Mouse (Mus musculus) embryonic facial prominence, embryonic 13.5 days (tissue): ENCODE measurements around the gene Psmd5. TPM values are rescaled to one million over a fixed set of nuclear protein-coding genes. Genes with fewer than 3 reads are reported as not detected.
A peak's percentile ranks its signal among the peaks of the same experiment; 100 is the strongest.

ENCODE experiments used
- ATAC-seq: fragments of 200-750 bp; cut with Nextera tagmentation; 2 replicates; pipeline ENCODE4 v1.8.0; 2017; ENCODE audit warnings: low read depth; ENCODE audit not compliant: insufficient number of reproducible peaks, insufficient read depth, low FRiP score, low TSS enrichment
- H3K27ac ChIP-seq: fragments of 300-500 bp; sonication (generic); 2 replicates; pipeline ENCODE4 v1.5.1; 2015; ENCODE audit warnings: moderate library complexity, mild to moderate bottlenecking, inconsistent platforms
- H3K27me3 ChIP-seq: fragments of 300-500 bp; sonication (generic); 2 replicates; pipeline ENCODE4 v1.6.1; 2015; ENCODE audit warnings: mild to moderate bottlenecking, inconsistent platforms
- H3K36me3 ChIP-seq: fragments of 300-500 bp; sonication (generic); 2 replicates; pipeline ENCODE4 v1.6.1; 2015; ENCODE audit warnings: mild to moderate bottlenecking, inconsistent platforms
- H3K4me1 ChIP-seq: fragments of 300-500 bp; sonication (generic); 2 replicates; pipeline ENCODE4 v1.6.1; 2015; ENCODE audit warnings: inconsistent platforms
- H3K4me2 ChIP-seq: fragments of 300-500 bp; sonication (generic); 2 replicates; pipeline ENCODE4 v1.6.1; 2015; ENCODE audit warnings: moderate library complexity, mild to moderate bottlenecking, inconsistent platforms
- H3K4me3 ChIP-seq: fragments of 300-500 bp; sonication (generic); 2 replicates; pipeline ENCODE4 v1.5.1; 2015; ENCODE audit warnings: mild to moderate bottlenecking, inconsistent platforms
- H3K9ac ChIP-seq: fragments of 300-500 bp; sonication (generic); 2 replicates; pipeline ENCODE4 v1.6.1; 2015; ENCODE audit warnings: mild to moderate bottlenecking, inconsistent platforms
- H3K9me3 ChIP-seq: fragments of 300-500 bp; sonication (generic); 2 replicates; pipeline ENCODE4 v1.6.1; 2016; ENCODE audit warnings: inconsistent platforms
- WGBS: fragments of 180-500 bp; shearing (Covaris S2); methylation state at CpG from one replicate; pipeline ENCODE4 v1.1.7; 2015; ENCODE audit warnings: mixed read lengths; 5-methylcytosine and 5-hydroxymethylcytosine counted together
- polyA plus RNA-seq: library from polyadenylated mRNA; unstranded; fragments of >200 nt; fragmentation: Nextera tagmentation; extraction: Ambion mirVana; gene quantifications from 2 replicates; pipeline ENCODE4 v1.2.1, GENCODE M21; 2015

Psmd5 gene
- polyA plus RNA-seq = 96.4 and 101 TPM in 2 replicates

DNA sequence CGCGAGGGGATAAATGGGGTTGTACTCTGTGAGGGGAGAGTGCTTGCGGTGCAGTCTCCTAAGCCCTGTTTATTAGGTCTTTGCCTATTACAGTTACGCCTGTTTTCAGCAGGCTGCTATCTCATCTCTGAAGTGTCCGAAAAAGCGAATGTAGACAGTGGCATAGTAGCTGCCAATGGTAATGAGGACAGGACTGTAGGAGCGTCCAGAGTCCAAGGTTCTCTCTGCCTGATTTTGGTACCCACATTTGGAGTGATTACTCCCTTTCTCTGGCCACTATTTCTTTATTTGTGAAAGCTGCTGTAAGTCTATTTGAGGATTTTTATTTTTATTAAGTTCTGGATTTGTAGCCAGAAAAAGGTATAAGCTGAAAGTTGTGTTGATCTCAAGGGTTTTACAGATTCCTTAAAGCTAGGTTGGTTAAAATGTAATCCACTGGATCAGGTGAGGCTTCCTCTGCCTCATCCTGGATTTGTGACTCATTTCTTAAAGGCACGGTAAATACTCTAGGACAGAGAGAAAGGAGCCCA, at the start of gene Psmd5:
Gene Psmd5 (minus strand): TSS at position 153 of the 530 bp plus-strand sequence.
- no peaks in the 10 kb centered on the region for H3K9me3 ChIP-seq
- H3K4me1 ChIP-seq = peaks cover 11% of the 10 kb centered on the region
- no peaks in the 10 kb centered on the region for H3K36me3 ChIP-seq
- H3K9ac ChIP-seq = peak within 1 kb of the TSS; percentile 41; the same call in 1 of the 2 replicates
- peak within 1 kb of the TSS; percentile 9; the same call in 1 of the 2 replicates for H3K4me3 ChIP-seq
- H3K27ac ChIP-seq = no peak within 1 kb of the TSS
- 15% methylated on average over 8 of the region's 8 CpGs for WGBS
- ATAC-seq = no peak
- peaks cover 58% of the 10 kb centered on the region for H3K27me3 ChIP-seq
- peak within 1 kb of the TSS; percentile 39 for H3K4me2 ChIP-seq

GRCm38 (mm10) chr2:34922729-34923128, 48.0 kb upstream of the Psmd5 start:
- Histone ChIP-seq H3K4me2 (no peak overlapping the region), H3K27ac (no peak overlapping the region), H3K36me3 (no peaks in the 10 kb centered on the region), H3K4me3 (no peak overlapping the region), H3K4me1 (peaks cover 8% of the 10 kb centered on the region; the same call in 1 of the 2 replicates), H3K9me3 (no peaks in the 10 kb centered on the region), H3K27me3 (no peaks in the 10 kb centered on the region), H3K9ac (no peak overlapping the region)
- WGBS = 15% methylated on average over 2 of the region's 2 CpGs
- no peak for ATAC-seq

DNA sequence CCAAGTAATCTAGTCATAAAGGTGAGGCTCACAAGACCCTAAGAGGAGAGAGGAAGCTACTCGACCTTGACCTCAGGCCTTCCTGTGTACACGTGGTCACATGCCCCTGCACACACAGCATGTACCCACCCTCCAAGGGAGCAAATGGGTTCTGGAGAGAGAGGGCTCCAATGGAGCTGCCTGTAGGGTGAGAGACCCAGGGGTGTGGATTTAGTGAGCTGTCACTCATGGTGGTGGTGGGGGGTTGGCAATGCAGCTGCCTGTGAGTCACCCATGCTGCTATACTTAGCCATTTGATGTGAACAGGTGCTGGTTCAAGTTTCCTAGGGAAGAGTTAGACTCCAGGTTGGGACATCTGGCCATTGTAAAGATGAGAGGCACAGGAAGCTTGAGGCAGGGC, 45.4 kb upstream of the Psmd5 start:
- 40% methylated on average over 2 of the region's 2 CpGs for WGBS

GRCm38 (mm10) chr2:34915103-34915502, 40.3 kb upstream of the Psmd5 start:
- 46% methylated on average over 2 of the region's 2 CpGs for WGBS
- H3K27me3 ChIP-seq = peaks cover 55% of the 10 kb centered on the region
- ATAC-seq = no peak

More for the DNA sequence above, 45.4 kb upstream of the Psmd5 start:
- Histone ChIP-seq H3K4me3 (no peak overlapping the region), H3K9me3 (no peaks in the 10 kb centered on the region), H3K27ac (no peak overlapping the region), H3K36me3 (no peaks in the 10 kb centered on the region), H3K27me3 (peaks cover 10% of the 10 kb centered on the region), H3K4me2 (no peak overlapping the region), H3K4me1 (peaks cover 4% of the 10 kb centered on the region; the same call in 1 of the 2 replicates), H3K9ac (no peak overlapping the region)
- ATAC-seq = no peak

DNA sequence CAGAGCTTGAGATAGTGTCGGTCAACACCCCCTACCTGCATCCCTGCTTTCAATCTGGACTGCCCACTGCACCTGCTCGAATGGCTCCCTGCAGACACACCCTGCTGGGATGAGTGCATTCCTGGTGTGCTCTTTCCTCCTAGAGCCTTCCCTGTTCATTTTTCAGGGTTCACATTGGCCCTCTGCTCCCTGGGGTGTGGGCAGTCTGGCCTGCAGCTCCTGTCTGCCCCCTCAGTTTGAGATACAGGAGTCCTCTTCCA, 40.0 kb upstream of the Psmd5 start:
- Histone ChIP-seq H3K27me3 (peaks cover 55% of the 10 kb centered on the region), H3K9ac (no peak overlapping the region), H3K4me1 (peaks cover 13% of the 10 kb centered on the region; the same call in 1 of the 2 replicates), H3K4me2 (peak overlapping the region; percentile 95; the same call in 1 of the 2 replicates), H3K4me3 (peak overlapping the region; percentile 62), H3K9me3 (no peaks in the 10 kb centered on the region), H3K36me3 (no peaks in the 10 kb centered on the region), H3K27ac (no peak overlapping the region)
- no peak for ATAC-seq
- WGBS = 11% methylated on average over 2 of the region's 2 CpGs

More at GRCm38 (mm10) chr2:34915103-34915502, 40.3 kb upstream of the Psmd5 start:
- no peaks in the 10 kb centered on the region for H3K9me3 ChIP-seq
- H3K4me2 ChIP-seq = no peak overlapping the region
- H3K27ac ChIP-seq = no peak overlapping the region
- no peak overlapping the region for H3K9ac ChIP-seq
- H3K36me3 ChIP-seq = no peaks in the 10 kb centered on the region
- no peak overlapping the region for H3K4me3 ChIP-seq
- peaks cover 13% of the 10 kb centered on the region; the same call in 1 of the 2 replicates for H3K4me1 ChIP-seq

- Histone ChIP-seq H3K9me3 (no peaks in the 10 kb centered on the region), H3K36me3 (no peaks in the 10 kb centered on the region), H3K27me3 (peaks cover 56% of the 10 kb centered on the region), H3K4me2 (peak overlapping the region; percentile 95), H3K27ac (no peak overlapping the region), H3K4me1 (peaks cover 13% of the 10 kb centered on the region; the same call in 1 of the 2 replicates), H3K4me3 (peak overlapping the region; percentile 62), H3K9ac (peak overlapping the region; percentile 74)
- ATAC-seq = no peak
- 2% methylated on average over 37 of the region's 50 CpGs for WGBS
Observed at GRCm38 (mm10) chr2:34914069-34914822, 39.5 kb upstream of the Psmd5 start.

DNA sequence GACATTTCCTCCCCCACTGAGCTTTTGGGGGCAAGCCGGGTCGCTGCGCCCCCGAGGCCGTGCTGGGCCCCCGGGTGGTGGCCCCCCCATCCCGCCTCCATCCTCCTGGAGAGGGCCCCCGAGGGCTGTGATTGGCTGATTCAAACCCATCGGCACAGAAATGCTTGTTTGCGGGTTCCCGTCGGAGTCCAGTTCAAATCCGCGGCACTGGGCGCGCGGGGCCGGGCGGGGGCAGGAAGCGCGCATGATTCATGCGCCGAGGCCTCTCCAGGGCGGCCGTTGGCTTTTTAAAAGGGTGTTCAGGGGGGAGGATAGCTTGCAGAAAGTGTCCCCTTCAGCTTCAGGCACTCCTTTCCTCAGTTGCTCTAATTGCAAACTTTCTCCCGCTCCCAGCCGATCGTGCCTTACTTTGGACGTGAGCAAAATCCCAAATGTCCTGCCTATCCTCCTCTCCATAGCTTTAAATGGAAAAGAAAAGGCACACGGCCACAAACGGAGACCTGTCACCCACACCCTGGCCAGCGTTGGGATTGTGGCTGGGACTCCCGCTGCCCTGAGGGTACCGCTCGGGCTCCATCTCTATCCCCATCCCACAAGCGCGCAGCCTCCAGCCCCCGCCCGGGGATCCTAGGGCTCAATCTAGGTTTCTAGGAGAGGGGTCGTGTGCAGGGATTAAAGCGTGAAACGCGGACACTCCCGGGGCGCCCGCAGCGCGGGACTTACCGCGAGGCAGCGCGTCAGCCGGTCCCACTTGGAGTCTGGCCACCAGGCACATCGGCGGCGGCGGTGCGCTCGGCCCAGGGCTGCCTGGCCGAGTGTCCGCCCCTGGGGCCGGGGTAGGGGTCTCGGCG, 38.7 kb upstream of the Psmd5 start, which contains the start of gene Phf19:
Gene Phf19 (minus strand): TSS at position 809 of the 851 bp plus-strand sequence.
- Histone ChIP-seq H3K9me3 (no peaks in the 10 kb centered on the region), H3K27ac (no peak within 1 kb of the TSS), H3K36me3 (no peaks in the 10 kb centered on the region), H3K9ac (peak within 1 kb of the TSS; percentile 74), H3K4me3 (peak within 1 kb of the TSS; percentile 62), H3K27me3 (peaks cover 59% of the 10 kb centered on the region), H3K4me1 (peaks cover 13% of the 10 kb centered on the region; the same call in 1 of the 2 replicates), H3K4me2 (peak within 1 kb of the TSS; percentile 95)
- under 1% methylated on average over 59 of the region's 64 CpGs for WGBS
- no peak for ATAC-seq

DNA sequence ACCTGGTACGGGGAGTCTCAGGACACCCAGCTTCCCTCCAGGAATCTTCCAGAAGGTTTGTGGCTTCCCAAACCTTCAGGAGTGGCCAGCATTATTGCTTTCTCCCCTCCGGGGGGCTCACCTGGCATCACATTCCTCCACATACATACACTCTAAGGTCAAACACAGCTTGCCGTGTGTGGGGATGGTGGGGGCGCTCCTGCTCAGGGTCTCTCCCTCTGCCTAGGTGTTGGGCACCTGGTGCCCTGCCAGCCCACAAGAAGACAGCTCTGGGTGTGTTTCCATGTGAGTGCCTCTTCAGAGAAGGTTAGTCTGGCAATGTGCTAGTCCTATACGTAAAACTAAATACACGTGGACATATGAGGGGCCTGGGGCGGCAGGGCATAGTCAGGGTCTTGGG, 37.8 kb upstream of the Psmd5 start:
- Histone ChIP-seq H3K9me3 (no peaks in the 10 kb centered on the region), H3K27ac (no peak overlapping the region), H3K4me1 (peaks cover 13% of the 10 kb centered on the region; the same call in 1 of the 2 replicates), H3K27me3 (peaks cover 61% of the 10 kb centered on the region), H3K4me2 (peak overlapping the region; percentile 95), H3K9ac (no peak overlapping the region), H3K36me3 (no peaks in the 10 kb centered on the region), H3K4me3 (peak overlapping the region; percentile 62)
- 36% methylated on average over 7 of the region's 7 CpGs for WGBS
- no peak for ATAC-seq

GRCm38 (mm10) chr2:34911871-34912270, 37.1 kb upstream of the Psmd5 start:
- H3K36me3 ChIP-seq = no peaks in the 10 kb centered on the region
- H3K4me1 ChIP-seq = peaks cover 13% of the 10 kb centered on the region; the same call in 1 of the 2 replicates
- no peak overlapping the region for H3K9ac ChIP-seq
- ATAC-seq = no peak
- H3K27ac ChIP-seq = no peak overlapping the region
- no peak overlapping the region for H3K4me2 ChIP-seq
- WGBS = 83% methylated on average over 5 of the region's 5 CpGs
- peaks cover 56% of the 10 kb centered on the region for H3K27me3 ChIP-seq
- no peak overlapping the region for H3K4me3 ChIP-seq
- H3K9me3 ChIP-seq = no peaks in the 10 kb centered on the region

DNA sequence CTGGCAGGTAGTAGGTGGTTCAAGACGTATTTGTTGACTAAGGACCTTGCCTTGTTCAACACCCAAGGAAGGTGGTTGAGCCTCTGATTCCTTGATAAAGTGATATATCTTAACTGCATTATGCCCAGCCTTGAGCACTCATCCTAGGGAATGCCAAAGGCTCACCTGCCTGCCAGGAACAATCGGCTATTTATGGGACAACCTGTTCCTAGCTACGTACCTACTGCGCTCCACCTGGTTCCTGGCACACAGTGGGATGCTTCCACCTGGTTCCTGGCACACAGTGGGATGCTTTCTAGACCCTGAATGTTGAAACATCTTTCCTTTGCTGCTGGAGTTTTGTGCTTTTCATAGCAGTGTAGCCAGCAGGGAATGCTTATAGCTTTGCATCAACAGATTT, 35.0 kb upstream of the Psmd5 start:
- Histone ChIP-seq H3K4me2 (no peak overlapping the region), H3K9ac (no peak overlapping the region), H3K4me1 (peaks cover 17% of the 10 kb centered on the region), H3K4me3 (no peak overlapping the region), H3K9me3 (no peaks in the 10 kb centered on the region), H3K27me3 (peaks cover 47% of the 10 kb centered on the region), H3K27ac (no peak overlapping the region), H3K36me3 (no peaks in the 10 kb centered on the region)
- WGBS = 83% methylated on average over 4 of the region's 4 CpGs
- ATAC-seq = no peak

GRCm38 (mm10) chr2:34906861-34907604, 32.3 kb upstream of the Psmd5 start:
- no peaks in the 10 kb centered on the region for H3K36me3 ChIP-seq
- H3K9ac ChIP-seq = no peak overlapping the region
- WGBS = 42% methylated on average over 12 of the region's 12 CpGs
- H3K27me3 ChIP-seq = peaks cover 20% of the 10 kb centered on the region
- peaks cover 14% of the 10 kb centered on the region for H3K4me1 ChIP-seq
- H3K4me2 ChIP-seq = no peak overlapping the region
- no peaks in the 10 kb centered on the region for H3K9me3 ChIP-seq
- H3K27ac ChIP-seq = no peak overlapping the region
- no peak for ATAC-seq
- no peak overlapping the region for H3K4me3 ChIP-seq
